Mouse (Mus musculus) adipocyte (in vitro differentiated cells): Measurements from ENCODE around the gene Plekho1.
"Not testable (repeated sequence)": the region's sequence is repeated elsewhere in the genome, so short reads cannot be mapped to it uniquely, and the experiment has no call there.

Source experiments
- DNase-seq: peaks from one replicate; pipeline ENCODE4 v3.0.0-alpha.2; 2016; ENCODE audit warnings: low spot score

The Plekho1 gene

GRCm38 (mm10) chr3:95995802-95996428, at the start of gene Plekho1:
TSS of gene Plekho1 (minus strand) at chr3:95996001.
- no peak for DNase-seq

- not testable (repeated sequence) for DNase-seq
These were observed 48.8 kb upstream of the Plekho1 start for GRCm38 (mm10) chr3:96044559-96044958.

GRCm38 (mm10) chr3:96043104-96043503, 47.3 kb upstream of the Plekho1 start:
- DNase-seq = no peak

GRCm38 (mm10) chr3:96041079-96041478, 45.3 kb upstream of the Plekho1 start:
- no peak for DNase-seq

GRCm38 (mm10) chr3:96040663-96041006, 44.8 kb upstream of the Plekho1 start:
- no peak for DNase-seq

GRCm38 (mm10) chr3:96039857-96040662, 44.3 kb upstream of the Plekho1 start:
- DNase-seq = no peak

GRCm38 (mm10) chr3:96038851-96039250, 43.0 kb upstream of the Plekho1 start:
- no peak for DNase-seq

GRCm38 (mm10) chr3:96038156-96038555, 42.4 kb upstream of the Plekho1 start:
- DNase-seq = no peak

- DNase-seq = no peak
These were observed 41.0 kb upstream of the Plekho1 start for GRCm38 (mm10) chr3:96036796-96037195.

- no peak for DNase-seq
These were observed 37.2 kb upstream of the Plekho1 start for GRCm38 (mm10) chr3:96033046-96033445.

GRCm38 (mm10) chr3:96032652-96033017, 36.8 kb upstream of the Plekho1 start:
- DNase-seq = no peak

- no peak for DNase-seq
These were observed 36.3 kb upstream of the Plekho1 start for GRCm38 (mm10) chr3:96031991-96032651.

- DNase-seq = no peak
These were observed 34.0 kb upstream of the Plekho1 start for GRCm38 (mm10) chr3:96029766-96030165.

- no peak for DNase-seq
These were observed 33.5 kb upstream of the Plekho1 start for GRCm38 (mm10) chr3:96029336-96029735.

- DNase-seq = no peak
These were observed 32.1 kb upstream of the Plekho1 start for GRCm38 (mm10) chr3:96027875-96028274.

GRCm38 (mm10) chr3:96027145-96027544, 31.3 kb upstream of the Plekho1 start:
- no peak for DNase-seq

- DNase-seq = no peak
These were observed 25.8 kb upstream of the Plekho1 start for GRCm38 (mm10) chr3:96021421-96022128.

GRCm38 (mm10) chr3:96020735-96021134, 24.9 kb upstream of the Plekho1 start:
- no peak for DNase-seq

- no peak for DNase-seq
These were observed 21.7 kb upstream of the Plekho1 start for GRCm38 (mm10) chr3:96017461-96017860.

GRCm38 (mm10) chr3:96016257-96016889, 20.6 kb upstream of the Plekho1 start:
- no peak for DNase-seq

GRCm38 (mm10) chr3:96015681-96016080, 19.9 kb upstream of the Plekho1 start:
- DNase-seq = no peak

- no peak for DNase-seq
These were observed 17.0 kb upstream of the Plekho1 start for GRCm38 (mm10) chr3:96012805-96013204.
